Mouse (Mus musculus) forebrain, embryonic 14.5 days (tissue): ENCODE measurements around the gene Nmur1. TPM values are rescaled to one million over a fixed set of nuclear protein-coding genes. Genes with fewer than 3 reads are reported as not detected.

Experiments used
- ATAC-seq: fragments of 200-750 bp; cut with Nextera tagmentation; 2 replicates; pipeline ENCODE4 v1.8.0; 2017; ENCODE audit warnings: mild to moderate bottlenecking, moderate library complexity
- DNase-seq: peaks from one replicate; pipeline ENCODE4 v3.0.0-alpha.2; 2015; ENCODE audit warnings: low spot score
- H3K27ac ChIP-seq: fragments of 300-500 bp; sonication (generic); 2 replicates; pipeline ENCODE4 v1.5.1; 2014; ENCODE audit warnings: low read depth, mild to moderate bottlenecking, control low read depth, low read length, moderate library complexity
- H3K27me3 ChIP-seq: fragments of 300-500 bp; sonication (generic); replicated peaks from 2 replicates; pipeline ENCODE4 v1.6.1; 2014; ENCODE audit warnings: low read length, control low read depth, mixed read lengths; ENCODE audit not compliant: control insufficient read depth, insufficient read depth
- H3K36me3 ChIP-seq: fragments of 300-500 bp; sonication (generic); 2 replicates; pipeline ENCODE4 v1.6.1; 2014; ENCODE audit warnings: low read length, control low read depth; ENCODE audit not compliant: control insufficient read depth, insufficient read depth
- H3K4me1 ChIP-seq: fragments of 300-500 bp; sonication (generic); 2 replicates; pipeline ENCODE4 v1.6.1; 2014; ENCODE audit warnings: antibody characterized with exemption, low read length, control low read depth; ENCODE audit not compliant: control insufficient read depth, insufficient read depth
- H3K4me2 ChIP-seq: fragments of 300-500 bp; sonication (generic); 2 replicates; pipeline ENCODE4 v1.6.1; 2014; ENCODE audit warnings: mild to moderate bottlenecking, control low read depth, low read length
- H3K4me3 ChIP-seq: fragments of 300-500 bp; sonication (generic); 2 replicates; pipeline ENCODE4 v1.5.1; 2014; ENCODE audit warnings: low read depth, low read length, control low read depth
- H3K9ac ChIP-seq: fragments of 300-500 bp; sonication (generic); 2 replicates; pipeline ENCODE4 v1.6.1; 2014; ENCODE audit warnings: mild to moderate bottlenecking, low read length, control low read depth, moderate library complexity
- H3K9me3 ChIP-seq: fragments of 300-500 bp; sonication (generic); replicated peaks from 2 replicates; pipeline ENCODE4 v1.6.1; 2016; ENCODE audit warnings: low read length, control low read depth, mixed read lengths; ENCODE audit not compliant: control insufficient read depth
- WGBS: fragments of 180-500 bp; shearing (Covaris S2); extraction: QIAGEN DNeasy Blood & Tissue Kit; methylation state at CpG from one replicate; pipeline ENCODE4 v1.1.7; 2014; 5-methylcytosine and 5-hydroxymethylcytosine counted together
- polyA plus RNA-seq: library from polyadenylated mRNA; unstranded; fragments of >200 nt; fragmentation: Nextera tagmentation; extraction: Ambion mirVana; gene quantifications from 2 replicates; pipeline ENCODE4 v1.2.1, GENCODE M21; 2014

The Nmur1 gene
- polyA plus RNA-seq, 1 experiment from 2014 or later, result not detected

DNA sequence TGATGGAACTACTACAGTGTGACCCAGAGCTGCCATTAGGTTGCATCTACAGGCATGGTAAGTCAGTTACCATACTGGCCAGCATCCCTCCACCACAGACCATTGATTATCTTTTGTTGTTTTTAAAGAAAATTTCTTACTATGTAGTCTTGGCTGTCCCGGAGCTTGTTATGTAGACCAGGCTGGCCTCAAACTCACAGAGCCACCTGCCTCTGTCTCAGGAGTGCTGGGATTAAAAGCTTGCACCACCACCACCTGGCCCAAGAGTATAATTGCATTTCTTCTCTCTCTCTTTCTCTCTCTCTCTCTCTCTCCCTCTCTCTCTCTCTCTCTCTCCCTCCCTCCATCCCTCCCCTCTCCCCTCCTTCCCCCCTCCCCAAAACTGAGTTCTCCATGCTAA is 1.7 kb downstream of the Nmur1 start:
- Histone ChIP-seq H3K27ac (no peak overlapping the region), H3K4me1 (peaks cover 5% of the 10 kb centered on the region; the same call in 1 of the 2 replicates), H3K4me3 (no peak overlapping the region), H3K9me3 (no peaks in the 10 kb centered on the region), H3K27me3 (no peaks in the 10 kb centered on the region), H3K36me3 (no peaks in the 10 kb centered on the region), H3K4me2 (no peak overlapping the region), H3K9ac (no peak overlapping the region)
- 57% methylated on average over 1 of the region's 1 CpGs for WGBS
- ATAC-seq (no peak; the same call in 1 of the 2 replicates), DNase-seq (no peak)

DNA sequence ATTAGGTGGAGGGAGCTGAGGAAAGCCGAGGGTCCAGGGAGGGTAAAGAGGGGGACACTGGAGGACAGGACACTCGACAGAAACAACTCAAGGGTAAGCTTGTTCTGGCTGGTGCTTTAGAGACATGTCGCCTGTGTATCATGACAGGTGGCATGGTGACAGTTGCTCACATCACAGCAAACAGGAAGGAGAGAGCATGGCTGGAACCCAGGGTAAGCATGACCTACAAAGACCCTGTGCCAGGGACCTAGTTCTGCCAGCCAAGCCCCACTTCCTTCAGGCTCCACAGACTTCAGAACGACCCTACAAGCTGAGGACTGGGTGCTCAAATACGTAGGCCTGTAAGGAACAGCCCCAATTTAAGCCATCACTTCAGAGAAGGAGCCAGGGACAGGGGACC is 2.1 kb downstream of the Nmur1 start:
- Histone ChIP-seq H3K27me3 (no peaks in the 10 kb centered on the region), H3K4me1 (peaks cover 5% of the 10 kb centered on the region; the same call in 1 of the 2 replicates), H3K27ac (no peak overlapping the region), H3K9me3 (no peaks in the 10 kb centered on the region), H3K36me3 (no peaks in the 10 kb centered on the region), H3K4me3 (no peak overlapping the region), H3K4me2 (no peak overlapping the region), H3K9ac (no peak overlapping the region)
- 64% methylated on average over 5 of the region's 5 CpGs for WGBS
- no peak for DNase-seq
- no peak for ATAC-seq

DNA sequence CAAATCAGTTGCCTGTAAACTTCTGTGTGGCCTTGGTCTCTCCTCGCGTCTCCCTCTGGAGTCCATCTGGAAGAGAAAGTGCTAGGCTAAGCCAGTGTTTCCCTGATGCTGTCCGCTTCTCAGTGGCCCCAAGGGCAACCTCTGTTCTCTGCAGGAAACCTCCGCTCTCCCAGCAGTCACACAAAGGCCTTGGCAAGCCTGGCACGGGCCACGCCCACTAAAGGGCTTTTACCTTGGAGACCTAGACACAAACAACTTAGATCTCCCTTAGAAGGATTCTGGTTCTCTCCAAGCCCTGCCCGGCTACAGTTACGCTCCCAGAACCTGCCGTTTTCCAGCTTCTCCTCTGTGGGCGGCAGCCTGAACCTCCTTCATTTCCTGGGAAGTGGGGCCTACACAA is 5.0 kb downstream of the Nmur1 start:
- H3K9ac ChIP-seq, result peak overlapping the region; percentile 10; the same call in 1 of the 2 replicates
- H3K36me3 ChIP-seq, result no peaks in the 10 kb centered on the region
- DNase-seq (no peak), ATAC-seq (no peak)
- no peaks in the 10 kb centered on the region for H3K9me3 ChIP-seq
- no peaks in the 10 kb centered on the region for H3K27me3 ChIP-seq
- 16% methylated on average over 10 of the region's 10 CpGs for WGBS
- H3K4me1 ChIP-seq, result peaks cover 5% of the 10 kb centered on the region; the same call in 1 of the 2 replicates
- no peak overlapping the region for H3K4me3 ChIP-seq
- H3K27ac ChIP-seq, result 0 out of 2 replicates have a peak overlapping the region, but pooled peaks have one; percentile 15
- no peak overlapping the region for H3K4me2 ChIP-seq

DNA sequence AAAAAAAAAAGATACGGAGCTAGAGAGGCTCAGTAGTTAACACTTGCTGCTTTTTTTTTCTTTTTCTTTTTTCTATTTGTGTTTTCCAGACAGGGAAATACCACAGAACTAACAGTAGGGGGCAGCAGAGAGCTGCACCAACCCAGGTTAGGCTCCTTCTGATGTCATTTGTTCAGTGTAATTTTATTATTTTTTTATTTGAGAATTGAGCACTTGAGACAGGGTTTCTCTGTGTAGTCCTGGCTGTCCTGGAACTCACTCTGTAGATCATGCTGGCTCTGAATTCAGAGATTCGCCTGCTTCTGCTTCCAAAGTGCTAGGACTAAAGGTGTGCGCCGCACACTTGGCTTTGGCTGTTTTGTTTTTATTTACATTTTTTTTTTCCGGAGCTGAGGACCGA is 9.7 kb downstream of the Nmur1 start:
- Histone ChIP-seq H3K4me2 (no peak overlapping the region), H3K4me3 (no peak overlapping the region), H3K27me3 (no peaks in the 10 kb centered on the region), H3K9ac (no peak overlapping the region), H3K27ac (no peak overlapping the region), H3K4me1 (peaks cover 4% of the 10 kb centered on the region; the same call in 1 of the 2 replicates), H3K36me3 (no peaks in the 10 kb centered on the region), H3K9me3 (no peaks in the 10 kb centered on the region)
- DNase-seq (peak; percentile 56), ATAC-seq (peak; percentile 42; the same call in 1 of the 2 replicates)
- WGBS, result 65% methylated on average over 6 of the region's 6 CpGs

DNA sequence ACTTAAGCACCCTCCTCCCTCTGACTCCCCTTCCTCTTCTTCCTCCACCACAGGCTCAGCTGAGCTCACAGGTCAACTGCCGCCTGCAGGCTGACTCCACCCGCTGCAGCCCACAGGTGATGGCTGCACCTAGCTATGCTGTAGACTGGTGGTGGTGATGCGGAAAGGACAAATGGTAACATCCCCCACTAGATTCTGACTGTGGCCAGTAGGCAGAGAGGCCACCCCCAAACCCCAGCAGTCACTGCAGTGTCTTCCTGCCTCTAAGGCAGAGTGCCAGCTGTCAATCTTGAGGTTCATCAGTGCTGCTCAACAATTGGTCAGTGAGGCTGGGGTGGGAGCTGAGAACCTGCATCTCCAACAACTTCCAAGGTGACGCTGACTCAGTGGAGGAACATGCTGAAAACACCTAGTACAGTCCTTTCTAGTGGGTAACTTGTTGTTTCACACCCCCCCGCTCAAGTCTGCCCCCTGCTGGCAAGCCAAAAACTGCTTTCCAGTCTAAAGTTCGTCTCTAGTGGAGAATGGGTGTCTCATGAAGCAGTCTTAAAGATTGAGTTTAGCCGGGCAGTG is 10.3 kb downstream of the Nmur1 start:
- H3K9me3 ChIP-seq, result no peaks in the 10 kb centered on the region
- DNase-seq (no peak), ATAC-seq (peak; percentile 42; the same call in 1 of the 2 replicates)
- 68% methylated on average over 7 of the region's 7 CpGs for WGBS
- no peak overlapping the region for H3K4me2 ChIP-seq
- H3K36me3 ChIP-seq, result no peaks in the 10 kb centered on the region
- H3K27me3 ChIP-seq, result no peaks in the 10 kb centered on the region
- H3K9ac ChIP-seq, result no peak overlapping the region
- H3K4me1 ChIP-seq, result no peaks in the 10 kb centered on the region
- no peak overlapping the region for H3K27ac ChIP-seq
- no peak overlapping the region for H3K4me3 ChIP-seq

DNA sequence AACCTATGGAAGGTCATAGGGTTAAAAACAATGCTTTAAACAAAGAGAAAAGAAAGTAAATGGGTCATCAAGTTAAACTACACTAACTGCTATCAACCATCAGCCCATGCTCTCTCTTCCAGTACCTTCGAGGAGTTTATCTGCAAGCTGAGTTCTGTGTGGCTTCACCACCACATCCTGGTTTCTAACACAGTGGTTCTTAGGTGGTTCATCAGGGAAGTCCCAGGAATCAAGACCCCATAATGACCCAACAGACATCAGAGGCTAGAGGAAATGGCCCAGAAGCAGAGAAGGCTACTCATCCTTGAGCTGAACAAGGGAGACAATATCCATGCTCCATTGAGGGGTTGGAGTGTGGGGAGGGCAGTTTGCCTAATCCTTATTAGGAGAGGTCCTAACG is 10.9 kb downstream of the Nmur1 start:
- 73% methylated on average over 2 of the region's 2 CpGs for WGBS
- H3K4me1 ChIP-seq, result no peaks in the 10 kb centered on the region
- ATAC-seq (no peak; the same call in 1 of the 2 replicates), DNase-seq (no peak)
- H3K4me3 ChIP-seq, result no peak overlapping the region
- no peaks in the 10 kb centered on the region for H3K36me3 ChIP-seq
- no peaks in the 10 kb centered on the region for H3K27me3 ChIP-seq
- no peaks in the 10 kb centered on the region for H3K9me3 ChIP-seq
- H3K27ac ChIP-seq, result no peak overlapping the region
- no peak overlapping the region for H3K4me2 ChIP-seq
- H3K9ac ChIP-seq, result no peak overlapping the region

DNA sequence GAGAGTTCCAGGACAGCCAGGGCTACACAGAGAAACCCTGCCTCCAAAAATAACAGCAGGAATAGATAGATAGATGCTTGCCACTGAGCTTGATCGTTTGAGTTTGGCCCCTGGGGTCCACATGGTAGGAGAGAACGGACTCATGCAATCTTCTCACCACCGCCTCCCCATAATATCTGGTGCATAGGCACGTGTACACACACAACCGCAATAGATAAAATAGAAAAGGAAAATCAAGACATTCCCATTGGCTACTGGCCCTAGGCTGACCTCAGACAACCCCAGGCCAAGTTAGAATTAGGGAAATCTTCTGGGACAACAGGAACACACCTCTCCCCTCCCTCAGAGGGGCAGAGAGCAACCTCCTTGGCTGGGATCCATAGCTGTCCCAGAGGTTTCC is 11.3 kb downstream of the Nmur1 start:
- H3K4me2 ChIP-seq, result no peak overlapping the region
- H3K4me3 ChIP-seq, result no peak overlapping the region
- ATAC-seq (no peak), DNase-seq (no peak)
- H3K9me3 ChIP-seq, result no peaks in the 10 kb centered on the region
- H3K27ac ChIP-seq, result no peak overlapping the region
- H3K36me3 ChIP-seq, result no peaks in the 10 kb centered on the region
- H3K27me3 ChIP-seq, result no peaks in the 10 kb centered on the region
- 88% methylated on average over 5 of the region's 5 CpGs for WGBS
- no peaks in the 10 kb centered on the region for H3K4me1 ChIP-seq
- no peak overlapping the region for H3K9ac ChIP-seq

DNA sequence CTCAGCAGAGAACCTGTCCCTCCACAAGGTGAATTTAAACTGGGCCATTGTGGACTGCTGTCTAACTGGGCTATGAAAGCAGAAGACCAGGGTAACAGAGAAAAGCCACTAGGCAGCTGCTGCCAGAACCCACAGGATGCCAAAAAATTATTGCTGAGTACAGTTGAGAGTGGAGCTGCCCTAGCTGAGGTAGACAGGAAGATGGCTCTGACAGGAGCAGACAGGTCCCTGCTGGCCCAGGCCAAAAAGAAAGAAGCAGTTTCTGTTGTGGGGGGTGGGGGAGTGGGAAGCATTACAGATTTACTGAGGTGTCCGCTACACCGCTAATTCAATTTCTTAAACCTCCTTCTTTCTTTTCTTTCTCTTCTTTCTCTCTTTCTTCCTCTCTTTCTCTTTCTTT is 16.6 kb downstream of the Nmur1 start:
- ATAC-seq, result no peak
- Histone ChIP-seq H3K27me3 (no peaks in the 10 kb centered on the region), H3K36me3 (no peaks in the 10 kb centered on the region), H3K9ac (no peak overlapping the region), H3K27ac (no peak overlapping the region), H3K9me3 (no peaks in the 10 kb centered on the region), H3K4me3 (no peak overlapping the region), H3K4me1 (no peaks in the 10 kb centered on the region), H3K4me2 (no peak overlapping the region)
- DNase-seq, result no peak
- 97% methylated on average over 2 of the region's 2 CpGs for WGBS

DNA sequence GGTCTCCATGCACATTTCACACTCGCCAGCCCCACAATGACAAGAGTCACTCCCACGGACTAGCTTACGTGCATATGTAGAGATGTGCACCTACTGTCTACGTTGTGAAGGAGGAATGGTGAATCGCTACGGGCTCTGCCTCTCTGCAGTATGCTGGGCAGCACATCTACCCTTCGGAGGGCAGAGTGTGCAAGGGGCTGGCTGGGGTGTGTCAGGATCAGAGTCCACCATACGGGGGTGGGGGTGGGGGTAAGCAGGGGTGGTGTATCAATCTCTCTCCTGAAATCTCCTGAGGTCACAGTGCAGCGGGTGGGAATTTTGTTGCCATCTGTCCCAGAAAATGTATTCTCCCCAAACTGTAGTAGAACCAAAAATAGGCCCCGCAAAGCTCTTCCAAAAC is 17.5 kb downstream of the Nmur1 start:
- 88% methylated on average over 10 of the region's 10 CpGs for WGBS

More for the DNA sequence above, 17.5 kb downstream of the Nmur1 start:
- Histone ChIP-seq H3K9me3 (no peaks in the 10 kb centered on the region), H3K27me3 (no peaks in the 10 kb centered on the region), H3K9ac (no peak overlapping the region), H3K36me3 (no peaks in the 10 kb centered on the region), H3K27ac (no peak overlapping the region), H3K4me3 (no peak overlapping the region), H3K4me2 (no peak overlapping the region), H3K4me1 (no peaks in the 10 kb centered on the region)
- no peak for ATAC-seq
- DNase-seq, result no peak
